In the genomic region with DNA sequence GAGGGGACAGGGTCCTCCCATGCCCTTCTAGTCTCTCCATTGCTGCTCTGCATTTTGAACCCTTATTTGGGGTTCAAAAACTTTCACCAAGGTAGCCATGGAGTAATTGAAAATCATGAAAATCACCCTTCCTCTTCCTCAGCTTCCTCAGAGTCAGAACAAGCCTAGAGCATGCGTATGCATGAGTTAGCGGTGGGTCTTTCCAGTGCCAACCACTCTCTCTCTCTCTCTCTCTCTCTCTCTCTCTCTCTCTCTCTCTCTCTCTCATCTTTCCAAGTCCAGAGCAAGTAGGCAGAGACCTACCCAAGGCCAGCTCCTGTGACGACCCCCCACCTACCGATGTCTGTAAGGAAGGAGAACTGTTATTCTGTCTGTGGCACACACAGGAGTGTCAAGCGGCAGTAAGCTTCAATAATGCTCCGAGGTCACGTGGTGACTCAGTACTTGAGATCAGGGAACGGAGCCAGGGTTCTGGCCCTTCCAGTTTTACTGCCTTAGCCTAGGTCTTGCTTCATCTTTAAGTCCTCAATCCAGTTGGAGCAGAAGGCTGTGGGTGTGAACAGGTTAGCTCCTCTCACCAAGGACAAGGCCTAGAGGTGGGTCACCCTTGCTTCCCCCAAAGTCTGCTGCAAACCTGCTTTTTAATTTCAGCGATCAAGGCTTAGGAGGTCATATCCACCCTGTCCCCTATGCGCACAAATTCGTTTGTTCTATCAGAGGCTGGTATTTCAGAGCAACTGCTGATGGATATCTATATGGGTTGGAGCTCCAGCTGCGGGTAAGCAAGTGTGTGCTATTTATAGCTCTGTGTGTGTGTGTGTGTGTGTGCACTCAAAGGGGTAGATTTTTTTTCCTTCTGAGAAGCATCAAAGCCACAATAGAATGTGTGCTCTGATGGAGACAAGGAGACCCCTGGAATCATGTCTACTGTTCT, we compare ENCODE assay signal across 8 mouse cellular contexts. TPM values are rescaled to one million over a fixed set of nuclear protein-coding genes. Genes with fewer than 3 reads are reported as not detected.
DNase-seq lines count a peak whose midpoint lies in the region; ATAC-seq and TF ChIP-seq lines count a peak whose summit lies in the region.

No protein-coding gene starts in this region.

- H3K4me2 ChIP-seq in lung, embryonic 14.5 days = no peak overlapping the region
- H3K4me2 ChIP-seq in hindbrain, embryonic 13.5 days = no peak overlapping the region

- H3K9ac ChIP-seq in lung, embryonic 14.5 days = no peak overlapping the region
- no peak overlapping the region for H3K9ac ChIP-seq in hindbrain, embryonic 13.5 days

- TF ChIP-seq CTCF in lung, embryonic 14.5 days (IDR thresholded peaks at IDR 0.05; ENCODE audit: low read depth) = no peak

- H3K4me1 ChIP-seq in lung, embryonic 14.5 days (ENCODE audit: insufficient read depth) = no peaks in the 10 kb centered on the region
- H3K4me1 ChIP-seq in hindbrain, embryonic 13.5 days (replicated peaks) = no peaks in the 10 kb centered on the region; the same call in 1 of the 2 replicates
- H3K4me1 ChIP-seq in midbrain, embryonic 10.5 days = peaks cover 18% of the 10 kb centered on the region

- no peak overlapping the region for H3K4me3 ChIP-seq in lung, embryonic 14.5 days (ENCODE audit: low read depth, low read length)
- no peak overlapping the region for H3K4me3 ChIP-seq in hindbrain, embryonic 13.5 days
- H3K4me3 ChIP-seq in midbrain, embryonic 10.5 days = no peak overlapping the region

- WGBS in lung, embryonic 14.5 days = 64% methylated on average over 12 of the region's 12 CpGs
- 90% methylated on average over 12 of the region's 12 CpGs for WGBS in hindbrain, embryonic 13.5 days
- WGBS in midbrain, embryonic 10.5 days = 88% methylated on average over 12 of the region's 12 CpGs

- peak overlapping the region; percentile 10 for H3K27ac ChIP-seq in lung, embryonic 14.5 days (ENCODE audit: low read depth)
- H3K27ac ChIP-seq in hindbrain, embryonic 13.5 days = no peak overlapping the region
- H3K27ac ChIP-seq in midbrain, embryonic 10.5 days (replicated peaks) = no peak overlapping the region

- ATAC-seq in lung, embryonic 14.5 days (ENCODE audit: insufficient read depth) = peak; percentile 77
- ATAC-seq in hindbrain, embryonic 13.5 days (ENCODE audit: low FRiP score) = no peak

- H3K36me3 ChIP-seq in lung, embryonic 14.5 days (ENCODE audit: insufficient read depth) = no peaks in the 10 kb centered on the region
- H3K36me3 ChIP-seq in hindbrain, embryonic 13.5 days = no peaks in the 10 kb centered on the region
- no peaks in the 10 kb centered on the region for H3K36me3 ChIP-seq in midbrain, embryonic 10.5 days

- no peaks in the 10 kb centered on the region for H3K27me3 ChIP-seq in lung, embryonic 14.5 days (ENCODE audit: insufficient read depth, low read length)
- H3K27me3 ChIP-seq in hindbrain, embryonic 13.5 days = no peaks in the 10 kb centered on the region
- H3K27me3 ChIP-seq in midbrain, embryonic 10.5 days (ENCODE audit: low read depth, poor library complexity, severe bottlenecking) = no peaks in the 10 kb centered on the region

- H3K9me3 ChIP-seq in lung, embryonic 14.5 days (ENCODE audit: low read depth, low read length) = no peaks in the 10 kb centered on the region
- no peaks in the 10 kb centered on the region for H3K9me3 ChIP-seq in hindbrain, embryonic 13.5 days
- H3K9me3 ChIP-seq in midbrain, embryonic 10.5 days (replicated peaks) = no peaks in the 10 kb centered on the region

- peak; percentile 53 to 71 for DNase-seq in urinary bladder, adult 18-20 months (ENCODE audit: low spot score in 2 of 2)
- DNase-seq in urinary bladder, adult 2 months (ENCODE audit: low spot score) = no peak
- peak; percentile 61 for DNase-seq in heart, postnatal 4 days
- peak; percentile 83 for DNase-seq in lung, embryonic 14.5 days
- DNase-seq in yolk sac, embryonic 10.5 days (ENCODE audit: low spot score) = no peak
- DNase-seq in spleen, postnatal 36 days (ENCODE audit: low spot score in 2 of 2) = no peak
- DNase-seq in midbrain, embryonic 10.5 days (ENCODE audit: low spot score) = no peak

RNA-seq across cellular contexts. Expression of gene Setd7, which starts 17.4 kb away (rescaled TPM):
- polyA plus RNA-seq in urinary bladder, adult 2 months (2012; rRNA removed) = 41.5 and 63.2 TPM in 2 replicates
- 10 to 100 TPM; 54.0 to 58.7 TPM for total RNA-seq in heart, postnatal 4 days (2021)
- 4.3 and 4.5 TPM in 2 replicates for polyA plus RNA-seq in lung, embryonic 14.5 days (2014; fragmentation: Nextera tagmentation; extraction: Ambion mirVana)
- 2.8 and 3.9 TPM in 2 replicates for polyA plus RNA-seq in hindbrain, embryonic 13.5 days (2015; fragmentation: Nextera tagmentation; extraction: Ambion mirVana)
- 2.8 TPM in 2 replicates for polyA plus RNA-seq in midbrain, embryonic 10.5 days (2016; fragmentation: Nextera tagmentation; extraction: Ambion mirVana)

Comparison
In these comparisons a context has a peak if more than half of its experiments do, and no peak if none do; other contexts are left out.
1. DNase-seq: peak in urinary bladder, adult 18-20 months (2 of 2), heart, postnatal 4 days (single experiment) and lung, embryonic 14.5 days (single experiment); none in urinary bladder, adult 2 months (single experiment), yolk sac, embryonic 10.5 days (single experiment), spleen, postnatal 36 days (0 of 2) and midbrain, embryonic 10.5 days (single experiment).